Mouse (Mus musculus) urinary bladder, adult 2 months (tissue): ENCODE results near the gene Yipf1. TPM values are rescaled to one million over a fixed set of nuclear protein-coding genes. Genes with fewer than 3 reads are reported as not detected.
"Not testable (repeated sequence)": the region's sequence is repeated elsewhere in the genome, so short reads cannot be mapped to it uniquely, and the experiment has no call there.

Experiments used
- DNase-seq: peaks from one replicate; pipeline ENCODE4 v3.0.0; 2022; ENCODE audit warnings: low spot score
- polyA plus RNA-seq: library from polyadenylated mRNA; depleted of rRNA; stranded (reverse); fragments of >200 nt; gene quantifications from 2 replicates; pipeline ENCODE4 v1.2.3, GENCODE M21; 2012

The Yipf1 gene
- polyA plus RNA-seq, 1 experiment = 60.1 TPM

- no peak for DNase-seq
Observed at GRCm38 (mm10) chr4:107323113-107323512, 8.9 kb downstream of the Yipf1 start.

- no peak for DNase-seq
Observed at GRCm38 (mm10) chr4:107328530-107328929, 14.4 kb downstream of the Yipf1 start.

- no peak for DNase-seq
Observed at GRCm38 (mm10) chr4:107333514-107333913, 19.4 kb downstream of the Yipf1 start.

- no peak for DNase-seq
Observed at GRCm38 (mm10) chr4:107336356-107336755, 22.2 kb downstream of the Yipf1 start.

GRCm38 (mm10) chr4:107337455-107337854 is 23.3 kb downstream of the Yipf1 start:
- no peak for DNase-seq

GRCm38 (mm10) chr4:107341354-107341753 is 27.2 kb downstream of the Yipf1 start:
- no peak for DNase-seq

- DNase-seq = no peak
Observed at GRCm38 (mm10) chr4:107344612-107345011, 30.4 kb downstream of the Yipf1 start.

- no peak for DNase-seq
Observed at GRCm38 (mm10) chr4:107347221-107347620, 33.1 kb downstream of the Yipf1 start.

GRCm38 (mm10) chr4:107348529-107349310 is 34.6 kb downstream of the Yipf1 start:
- DNase-seq = no peak

- no peak for DNase-seq
Observed at GRCm38 (mm10) chr4:107349311-107350008, 35.3 kb downstream of the Yipf1 start.

- no peak for DNase-seq
Observed at GRCm38 (mm10) chr4:107351368-107351767, 37.2 kb downstream of the Yipf1 start.

GRCm38 (mm10) chr4:107353612-107354011 is 39.4 kb downstream of the Yipf1 start:
- DNase-seq = no peak

GRCm38 (mm10) chr4:107354126-107354525 is 40.0 kb downstream of the Yipf1 start:
- no peak for DNase-seq

- DNase-seq = no peak
Observed at GRCm38 (mm10) chr4:107354543-107354942, 40.4 kb downstream of the Yipf1 start.

GRCm38 (mm10) chr4:107357172-107357571 is 43.0 kb downstream of the Yipf1 start:
- DNase-seq = not testable (repeated sequence)

GRCm38 (mm10) chr4:107358460-107358859 is 44.3 kb downstream of the Yipf1 start:
- no peak for DNase-seq

GRCm38 (mm10) chr4:107360457-107361145 is 46.4 kb downstream of the Yipf1 start:
- DNase-seq = no peak

GRCm38 (mm10) chr4:107362755-107363154 is 48.6 kb downstream of the Yipf1 start:
- DNase-seq = no peak

GRCm38 (mm10) chr4:107363573-107363972 is 49.4 kb downstream of the Yipf1 start:
- no peak for DNase-seq

- no peak for DNase-seq
Observed at GRCm38 (mm10) chr4:107364190-107364639, 50.1 kb downstream of the Yipf1 start.

- not testable (repeated sequence) for DNase-seq
Observed at GRCm38 (mm10) chr4:107366408-107366807, 52.2 kb downstream of the Yipf1 start.

- peak; percentile 80 for DNase-seq
Observed at GRCm38 (mm10) chr4:107367567-107368314, 53.6 kb downstream of the Yipf1 start, which contains the start of gene Ndc1. Gene Ndc1, plus strand, starts transcription at chr4:107367784.
